Mouse (Mus musculus): ENCODE results near the gene Defb9.
"Not testable (repeated sequence)": the region's sequence is repeated elsewhere in the genome, so short reads cannot be mapped to it uniquely, and the experiment has no call there.

Defb9 gene

DNA sequence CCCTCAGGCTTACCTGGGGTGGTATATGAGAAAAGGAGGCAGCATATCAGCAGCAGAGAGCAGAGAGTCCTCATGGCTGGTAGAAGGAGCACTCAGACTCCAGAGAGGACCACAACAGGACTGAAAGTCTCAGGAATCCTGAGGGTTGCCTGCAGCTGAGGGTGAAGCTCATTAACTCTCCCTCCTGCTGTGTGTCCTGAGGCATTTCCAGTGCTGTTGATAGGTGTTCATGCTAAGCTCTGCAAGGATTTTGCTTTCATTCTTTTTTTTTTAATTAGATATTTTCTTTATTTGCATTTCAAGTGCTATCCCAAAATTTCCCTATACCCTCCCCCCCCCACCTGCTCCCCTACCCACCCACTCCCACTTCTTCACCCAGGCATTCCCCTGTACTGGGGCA is at the start of gene Defb9:
Gene Defb9 (minus strand): TSS at position 101 of the 400 bp plus-strand sequence.
- DNase-seq (ENCODE audit: low read depth, low spot score): not testable (repeated sequence)

DNA sequence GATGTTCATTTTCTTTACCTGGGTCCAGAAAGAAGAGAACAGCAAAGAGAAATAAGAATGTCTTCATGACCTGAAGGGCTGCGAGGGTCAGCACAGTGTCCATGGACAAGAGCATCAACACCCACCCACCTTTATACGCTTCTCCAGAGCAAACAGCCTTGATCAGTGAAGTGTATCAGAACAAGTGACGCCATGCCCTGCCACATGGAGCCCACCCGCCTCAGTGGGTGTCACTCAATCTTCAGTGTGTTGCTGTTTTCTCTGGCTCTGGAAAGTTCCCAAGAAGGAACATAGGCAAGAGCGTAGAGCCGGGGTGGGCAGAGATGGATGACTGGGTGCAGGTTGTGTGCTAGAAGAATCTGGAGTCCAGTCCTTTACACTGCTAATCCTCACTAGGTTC is 47.4 kb upstream of the Defb9 start, which contains the start of gene Defb15:
Gene Defb15 (minus strand): TSS at position 101 of the 400 bp plus-strand sequence.
- no peak for DNase-seq (ENCODE audit: low read depth, low spot score)

DNA sequence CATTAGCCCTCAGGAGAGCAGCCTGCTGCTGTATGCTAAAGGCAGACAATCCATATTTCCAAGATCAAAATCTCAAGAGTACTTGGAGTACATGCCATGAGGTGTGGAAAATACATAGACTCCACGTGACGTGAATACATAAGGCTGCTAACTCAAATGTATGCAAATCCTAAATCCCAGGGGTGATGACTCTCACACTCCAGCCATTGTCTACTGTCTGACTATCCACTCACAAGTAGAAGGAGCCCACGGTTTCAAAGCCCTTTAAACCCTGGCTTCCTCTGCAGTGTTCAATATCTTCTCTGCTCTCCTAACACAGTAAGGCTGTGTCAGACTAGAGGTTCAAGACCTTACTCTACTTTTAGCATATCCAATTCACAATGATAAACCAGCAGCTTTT is 45.5 kb upstream of the Defb9 start:
- not testable (repeated sequence) for DNase-seq (ENCODE audit: low read depth, low spot score)

DNA sequence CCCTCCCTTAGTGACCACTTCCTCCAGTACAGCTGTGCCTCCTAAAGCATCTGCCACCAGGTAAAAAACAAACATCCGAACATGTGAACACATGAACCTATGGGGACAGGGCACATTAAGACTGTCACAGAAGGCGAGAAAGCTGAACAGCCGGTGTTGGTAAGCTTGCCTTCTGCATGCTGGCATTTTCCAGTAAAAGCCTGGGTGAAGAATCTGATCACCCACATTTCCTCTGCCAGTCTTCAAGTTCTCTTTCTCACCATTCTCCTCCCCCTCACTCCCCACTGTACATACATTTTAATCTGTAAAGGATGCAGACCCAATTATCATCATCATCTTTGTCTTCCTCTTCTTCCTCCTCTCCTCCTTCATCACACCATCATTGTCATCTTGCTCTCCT is 30.4 kb upstream of the Defb9 start:
- DNase-seq (ENCODE audit: low read depth, low spot score): peak; percentile 37

DNA sequence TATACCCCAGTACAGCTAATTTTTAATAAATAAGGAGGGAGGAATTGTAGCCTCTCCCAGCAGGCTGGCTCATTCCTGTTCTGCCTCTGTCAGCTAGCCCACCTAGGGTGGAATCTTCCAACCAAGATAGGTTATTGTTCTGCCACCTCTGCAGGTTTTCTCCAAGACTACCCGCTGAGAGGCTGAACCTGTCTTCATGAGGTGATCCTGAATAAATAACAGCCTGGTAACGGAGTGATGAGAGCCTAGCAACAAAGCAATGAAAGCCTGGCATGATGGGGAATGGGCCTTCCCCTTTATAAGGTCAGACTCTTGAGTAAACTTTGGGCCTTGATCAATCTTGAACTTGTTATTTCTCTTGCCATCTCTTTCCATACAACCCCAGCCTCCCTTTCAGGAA is 27.3 kb upstream of the Defb9 start:
- no peak for DNase-seq (ENCODE audit: low read depth, low spot score)

DNA sequence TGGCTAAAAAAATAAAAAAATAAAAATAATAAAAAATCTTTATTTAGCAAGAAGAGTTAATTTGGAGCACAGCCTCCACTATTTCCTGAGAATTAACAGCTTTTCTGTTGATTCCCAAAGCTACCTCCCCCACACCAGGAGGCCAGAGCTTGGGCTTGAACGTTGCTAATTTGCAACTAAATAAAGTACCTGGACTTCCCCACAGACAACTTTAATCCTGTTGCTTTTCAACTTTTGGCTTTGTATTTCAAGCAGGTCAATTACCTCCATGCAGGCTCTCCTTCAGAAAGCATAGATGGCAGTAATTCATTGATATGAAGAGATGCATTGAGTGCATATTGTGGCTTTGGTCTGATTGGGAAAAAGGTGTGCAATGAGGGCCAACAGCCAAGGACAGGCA is 26.7 kb upstream of the Defb9 start:
- no peak for DNase-seq (ENCODE audit: low read depth, low spot score)

DNA sequence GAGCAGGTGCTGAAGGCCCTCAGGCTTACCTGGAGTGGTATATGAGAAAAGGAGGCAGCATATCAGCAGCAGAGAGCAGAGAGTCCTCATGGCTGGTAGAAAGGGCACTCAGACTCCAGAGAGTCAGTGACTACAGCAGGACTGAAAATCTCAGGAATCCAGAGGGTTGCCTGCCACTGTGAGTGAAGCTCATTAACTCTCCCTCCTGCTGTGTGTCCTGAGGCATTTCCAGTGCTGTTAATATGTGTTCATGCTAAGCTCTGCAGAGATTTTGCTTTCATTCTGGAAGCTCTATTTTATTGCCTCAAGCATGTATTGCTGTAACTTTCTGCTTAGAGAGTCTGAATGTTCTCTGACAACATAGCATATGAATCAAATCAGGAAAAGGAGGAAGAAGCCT is 21.1 kb upstream of the Defb9 start, which contains the start of gene Defb11:
Gene Defb11 (minus strand): TSS at position 123 of the 400 bp plus-strand sequence.
- peak; percentile 9 for DNase-seq (ENCODE audit: low read depth, low spot score)

DNA sequence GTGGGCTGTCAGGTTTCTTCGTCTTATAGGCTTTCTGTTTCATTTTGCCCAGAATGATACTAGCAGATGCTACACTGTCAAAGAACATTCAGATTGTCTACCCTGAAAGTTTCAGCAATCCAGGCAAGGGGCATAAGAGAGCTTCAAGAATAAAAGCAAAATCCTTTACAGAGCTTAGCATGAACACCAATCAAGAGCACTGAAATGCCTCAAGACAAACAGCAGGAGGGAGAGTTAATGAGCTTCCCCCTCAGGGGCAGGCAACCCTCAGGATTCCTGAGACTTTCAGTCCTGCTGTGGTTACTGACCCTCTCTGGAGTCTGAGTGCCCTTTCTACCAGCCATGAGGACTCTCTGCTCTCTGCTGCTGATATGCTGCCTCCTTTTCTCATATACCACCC is 26.6 kb downstream of the Defb9 start, which contains the start of gene Defb10:
Gene Defb10 (plus strand): TSS at position 316 of the 400 bp plus-strand sequence.
- peak; percentile 2 for DNase-seq (ENCODE audit: low read depth, low spot score)
